Mouse (Mus musculus) liver, embryonic 15.5 days (tissue): ENCODE data around the gene Cenpc1. TPM values are rescaled to one million over a fixed set of nuclear protein-coding genes. Genes with fewer than 3 reads are reported as not detected.

Experiments used
- polyA plus RNA-seq: library from polyadenylated mRNA; unstranded; fragments of >200 nt; fragmentation: Nextera tagmentation; extraction: Ambion mirVana; gene quantifications from 2 replicates; pipeline ENCODE4 v1.2.1, GENCODE M21; 2015

Cenpc1 gene
- polyA plus RNA-seq, 1 experiment from 2014 or later: 14.6 TPM

Other genes with a start within 250 kb of the Cenpc1 start
- 2.8 and 3.1 TPM in 2 replicates for gene Stap1, start 6.2 kb upstream of the Cenpc1 start, polyA plus RNA-seq
- 3.1 and 3.2 TPM in 2 replicates for gene Uba6, start 107.2 kb upstream of the Cenpc1 start, polyA plus RNA-seq
- not detected in 2 replicates for gene Gnrhr, start 132.3 kb upstream of the Cenpc1 start, polyA plus RNA-seq
- not detected in 2 replicates for gene Tmprss11c, start 223.7 kb upstream of the Cenpc1 start, polyA plus RNA-seq